Mouse (Mus musculus): ENCODE measurements around the gene Nova2. TPM values are rescaled to one million over a fixed set of nuclear protein-coding genes. Genes with fewer than 3 reads are reported as not detected.
A peak's percentile ranks its signal among the peaks of the same experiment; 100 is the strongest.

Nova2 gene
- polyA plus RNA-seq, 1 experiment from 2014 or later = 1.1 TPM

DNA sequence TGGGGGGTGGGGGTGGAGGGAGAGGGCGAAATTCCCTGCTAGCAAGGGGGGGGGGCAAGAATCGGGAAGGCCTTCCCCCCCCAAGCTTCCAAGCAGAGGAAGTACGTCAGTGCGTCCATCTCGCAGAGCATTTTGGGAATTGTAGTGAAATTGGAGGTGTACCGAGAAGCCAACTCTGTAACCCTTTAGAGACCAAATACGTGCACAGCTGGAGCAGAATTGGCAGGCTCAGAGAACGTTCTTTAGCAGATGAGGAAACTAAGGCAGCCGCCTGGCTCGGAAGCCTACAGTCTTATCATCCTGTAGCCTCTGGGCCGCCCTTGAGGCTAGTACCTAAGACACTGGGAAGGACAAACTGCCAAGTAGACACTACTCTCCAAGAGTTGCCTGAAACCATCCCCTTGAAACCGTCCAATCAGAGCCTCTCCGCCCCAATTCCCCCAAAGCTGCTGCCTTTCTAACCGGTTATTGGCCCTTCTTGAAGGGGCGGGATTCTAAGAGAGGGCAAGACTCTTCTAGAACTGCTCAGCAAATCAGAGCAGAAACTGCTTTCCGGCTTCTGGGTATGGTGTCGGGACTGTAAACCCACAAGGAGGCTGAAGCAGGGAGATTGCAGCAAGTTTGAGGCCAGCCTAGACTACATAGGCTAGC lies 77.3 kb downstream of the Nova2 start:
- H3K4me1 ChIP-seq = peaks cover 41% of the 10 kb centered on the region
- peak overlapping the region; percentile 57 for H3K4me2 ChIP-seq (replicated peaks)
- peaks cover 29% of the 10 kb centered on the region for H3K36me3 ChIP-seq
- H3K4me3 ChIP-seq = peak overlapping the region; percentile 36
- no peaks in the 10 kb centered on the region for H3K27me3 ChIP-seq
- H3K9me3 ChIP-seq = no peaks in the 10 kb centered on the region
- ATAC-seq (ENCODE audit: insufficient number of reproducible peaks, insufficient read depth, low FRiP score, low TSS enrichment) = peak; percentile 26; the same call in 1 of the 2 replicates
- peak overlapping the region; percentile 70 for H3K27ac ChIP-seq
- H3K9ac ChIP-seq = peak overlapping the region; percentile 66
- 1% methylated on average over 17 of the region's 17 CpGs for WGBS

DNA sequence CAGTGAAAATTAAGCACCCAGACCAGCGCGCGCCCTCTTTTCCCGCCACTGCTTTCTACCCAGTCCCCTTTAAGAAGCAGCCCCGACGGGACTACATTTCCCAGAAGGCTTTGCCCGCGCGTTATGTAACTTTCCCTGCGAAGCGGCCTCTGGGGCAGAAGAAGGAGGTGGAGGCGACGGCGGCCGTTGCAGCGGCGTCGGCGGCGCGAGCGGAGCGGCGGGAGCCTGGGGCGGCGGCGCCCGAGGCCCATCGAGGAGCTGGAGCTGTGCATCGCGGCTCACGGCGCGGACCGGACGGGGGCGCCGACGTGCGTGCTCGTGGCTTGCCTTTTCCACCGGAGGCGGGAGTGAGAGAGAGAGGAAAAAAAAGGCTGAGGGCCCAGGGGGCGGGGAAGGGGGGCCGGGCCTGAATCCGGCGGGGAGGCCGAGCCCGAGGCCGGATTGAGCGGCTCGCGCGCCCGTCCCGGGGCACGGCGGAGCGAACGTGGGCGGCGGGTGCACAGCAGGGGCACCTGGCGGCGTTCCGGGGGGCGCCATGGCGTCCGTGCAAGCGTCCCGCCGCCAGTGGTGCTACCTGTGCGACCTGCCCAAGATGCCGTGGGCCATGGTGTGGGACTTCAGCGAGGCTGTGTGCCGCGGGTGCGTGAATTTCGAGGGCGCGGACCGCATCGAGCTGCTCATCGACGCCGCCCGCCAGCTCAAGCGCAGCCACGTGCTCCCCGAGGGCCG lies 78.4 kb downstream of the Nova2 start, which contains the start of gene Irf2bp1:
Gene Irf2bp1 (plus strand): TSS at position 143 of the 729 bp plus-strand sequence.
- under 1% methylated on average over 68 of the region's 90 CpGs for WGBS
- H3K27me3 ChIP-seq = no peaks in the 10 kb centered on the region
- ATAC-seq (ENCODE audit: insufficient number of reproducible peaks, insufficient read depth, low FRiP score, low TSS enrichment) = peak; percentile 22
- H3K36me3 ChIP-seq = peaks cover 31% of the 10 kb centered on the region
- peak within 1 kb of the TSS; percentile 96 for H3K27ac ChIP-seq
- peaks cover 41% of the 10 kb centered on the region for H3K4me1 ChIP-seq
- H3K9me3 ChIP-seq = no peaks in the 10 kb centered on the region
- peak within 1 kb of the TSS; percentile 93 for H3K9ac ChIP-seq
- peak within 1 kb of the TSS; percentile 95 for H3K4me3 ChIP-seq
- H3K4me2 ChIP-seq (replicated peaks) = peak within 1 kb of the TSS; percentile 99

DNA sequence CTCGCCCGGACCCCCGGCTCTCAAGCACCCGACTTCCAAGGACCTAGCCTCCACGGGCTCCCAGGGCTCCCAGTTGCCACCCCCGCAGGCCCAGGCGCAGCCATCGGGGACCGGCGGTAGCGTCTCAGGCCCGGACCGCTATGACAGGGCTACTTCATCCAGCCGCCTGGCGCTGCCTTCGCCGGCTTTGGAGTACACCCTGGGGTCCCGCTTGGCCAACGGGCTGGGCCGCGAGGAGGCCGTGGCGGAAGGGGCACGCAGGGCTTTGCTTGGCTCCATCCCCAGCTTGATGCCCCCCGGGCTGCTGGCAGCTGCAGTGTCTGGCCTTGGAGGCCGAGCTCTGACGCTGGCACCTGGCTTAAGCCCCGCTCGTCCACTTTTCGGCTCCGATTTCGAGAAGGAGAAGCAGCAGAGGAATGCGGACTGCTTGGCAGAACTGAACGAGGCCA lies 79.0 kb downstream of the Nova2 start:
- Histone ChIP-seq H3K9me3 (no peaks in the 10 kb centered on the region), H3K36me3 (peaks cover 31% of the 10 kb centered on the region), H3K4me1 (peaks cover 41% of the 10 kb centered on the region), H3K4me2 (replicated peaks) (peak overlapping the region; percentile 99), H3K27ac (peak overlapping the region; percentile 96), H3K27me3 (no peaks in the 10 kb centered on the region), H3K9ac (peak overlapping the region; percentile 93), H3K4me3 (peak overlapping the region; percentile 95)
- 5% methylated on average over 34 of the region's 34 CpGs for WGBS
- no peak for ATAC-seq (ENCODE audit: insufficient number of reproducible peaks, insufficient read depth, low FRiP score, low TSS enrichment)

DNA sequence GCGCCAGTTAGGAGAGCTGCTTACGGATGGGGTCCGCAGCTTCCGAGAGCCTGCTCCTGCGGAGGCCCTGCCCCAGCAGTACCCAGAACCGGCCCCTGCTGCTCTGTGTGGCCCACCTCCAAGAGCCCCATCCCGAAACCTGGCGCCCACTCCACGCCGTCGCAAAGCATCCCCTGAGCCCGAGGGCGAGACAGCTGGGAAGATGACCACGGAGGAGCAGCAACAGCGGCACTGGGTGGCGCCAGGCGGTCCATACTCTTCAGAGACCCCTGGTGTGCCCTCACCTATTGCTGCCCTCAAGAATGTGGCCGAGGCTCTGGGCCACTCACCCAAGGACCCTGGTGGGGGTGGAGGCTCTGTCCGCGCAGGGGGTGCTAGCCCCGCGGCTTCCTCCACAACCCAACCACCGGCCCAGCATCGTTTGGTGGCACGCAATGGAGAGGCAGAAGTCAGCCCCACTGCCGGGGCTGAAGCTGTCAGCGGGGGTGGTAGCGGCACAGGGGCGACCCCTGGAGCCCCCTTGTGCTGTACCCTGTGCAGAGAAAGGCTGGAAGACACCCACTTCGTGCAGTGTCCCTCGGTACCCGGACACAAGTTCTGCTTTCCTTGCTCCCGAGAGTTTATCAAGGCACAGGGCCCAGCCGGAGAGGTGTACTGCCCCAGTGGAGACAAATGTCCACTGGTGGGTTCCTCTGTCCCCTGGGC lies 79.9 kb downstream of the Nova2 start:
- H3K27ac ChIP-seq = no peak overlapping the region
- peaks cover 38% of the 10 kb centered on the region for H3K4me1 ChIP-seq
- H3K9me3 ChIP-seq = no peaks in the 10 kb centered on the region
- no peak for ATAC-seq (ENCODE audit: insufficient number of reproducible peaks, insufficient read depth, low FRiP score, low TSS enrichment)
- peak overlapping the region; percentile 99 for H3K4me2 ChIP-seq (replicated peaks)
- H3K27me3 ChIP-seq = no peaks in the 10 kb centered on the region
- WGBS = 81% methylated on average over 34 of the region's 34 CpGs
- peaks cover 31% of the 10 kb centered on the region for H3K36me3 ChIP-seq
- peak overlapping the region; percentile 95 for H3K4me3 ChIP-seq
- peak overlapping the region; percentile 93 for H3K9ac ChIP-seq

DNA sequence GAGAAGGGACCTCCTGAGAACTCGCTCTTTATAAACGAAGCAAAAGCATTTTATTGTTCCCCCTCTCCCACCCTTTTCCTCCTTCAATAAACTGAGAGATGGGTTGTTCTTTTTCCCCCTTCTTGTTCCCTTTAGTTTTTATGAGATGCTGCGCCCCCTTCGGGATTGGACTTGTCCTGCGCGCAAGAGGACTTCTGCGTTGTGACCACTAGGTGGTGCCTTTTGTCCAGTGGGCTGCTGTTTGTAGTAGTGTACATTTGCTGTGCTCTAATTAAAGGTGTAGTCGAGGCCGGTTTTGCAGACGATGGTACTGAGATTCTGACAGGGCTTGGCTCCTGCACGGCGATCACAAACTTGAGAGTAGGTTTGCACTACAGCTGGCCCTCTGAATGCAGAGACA lies 80.8 kb downstream of the Nova2 start:
- Histone ChIP-seq H3K27me3 (no peaks in the 10 kb centered on the region), H3K9me3 (no peaks in the 10 kb centered on the region), H3K4me2 (replicated peaks) (peak overlapping the region; percentile 99), H3K9ac (no peak overlapping the region), H3K4me1 (peaks cover 40% of the 10 kb centered on the region), H3K36me3 (peaks cover 31% of the 10 kb centered on the region), H3K4me3 (0 out of 2 replicates have a peak overlapping the region, but pooled peaks have one; percentile 3), H3K27ac (no peak overlapping the region)
- no peak for ATAC-seq (ENCODE audit: insufficient number of reproducible peaks, insufficient read depth, low FRiP score, low TSS enrichment)
- 11% methylated on average over 12 of the region's 12 CpGs for WGBS

DNA sequence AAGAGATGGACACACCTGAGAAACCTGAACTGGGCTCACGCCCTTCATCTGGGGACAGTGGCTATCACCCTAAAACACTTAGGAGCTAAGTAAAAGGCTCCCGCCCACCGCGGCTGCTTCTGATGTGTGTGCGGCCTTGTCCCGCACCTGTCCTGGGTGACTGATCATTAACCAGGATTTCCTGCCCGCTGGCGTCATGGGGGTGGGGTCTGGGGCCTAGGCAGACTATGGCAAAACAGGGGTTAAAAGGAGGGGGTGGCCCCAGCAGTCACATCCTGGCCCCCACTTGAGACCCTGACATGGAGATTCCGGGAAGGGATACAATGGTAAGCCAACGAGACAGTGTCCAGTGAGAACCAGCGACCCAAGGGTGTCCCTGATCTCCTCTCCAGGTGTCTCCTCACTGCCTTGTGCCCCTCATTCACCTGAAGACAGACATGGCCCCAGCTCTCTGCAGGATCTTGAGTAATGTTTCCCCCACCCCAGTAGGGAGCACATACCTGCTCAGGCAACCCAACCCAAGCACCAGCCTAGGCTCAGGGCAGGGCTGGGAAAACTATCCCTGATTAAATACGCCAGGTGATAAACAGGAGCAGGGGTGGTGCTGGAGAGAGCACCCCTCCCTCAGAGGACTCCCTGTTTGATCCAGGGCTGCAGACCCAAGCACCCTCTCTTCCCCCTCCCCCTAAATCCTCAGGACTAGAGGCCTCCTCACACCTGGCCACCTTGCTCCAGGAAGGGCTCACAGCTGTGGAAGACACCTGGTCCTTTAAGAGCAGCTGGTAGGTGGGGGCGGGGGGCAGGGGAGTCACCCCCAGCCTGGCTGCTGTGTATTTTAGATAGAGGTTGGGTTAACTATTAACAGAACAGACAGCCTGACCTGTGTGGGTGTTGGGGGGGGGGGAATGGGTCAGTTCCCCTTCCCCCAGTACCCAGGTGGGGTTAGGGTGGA lies 81.6 kb downstream of the Nova2 start:
- no peak overlapping the region for H3K27ac ChIP-seq
- H3K9me3 ChIP-seq = no peaks in the 10 kb centered on the region
- H3K9ac ChIP-seq = no peak overlapping the region
- H3K27me3 ChIP-seq = no peaks in the 10 kb centered on the region
- 76% methylated on average over 13 of the region's 13 CpGs for WGBS
- no peak overlapping the region for H3K4me3 ChIP-seq
- peaks cover 31% of the 10 kb centered on the region for H3K36me3 ChIP-seq
- peak overlapping the region; percentile 14; the same call in 1 of the 2 replicates for H3K4me2 ChIP-seq (replicated peaks)
- H3K4me1 ChIP-seq = peaks cover 43% of the 10 kb centered on the region
- ATAC-seq (ENCODE audit: insufficient number of reproducible peaks, insufficient read depth, low FRiP score, low TSS enrichment) = no peak

DNA sequence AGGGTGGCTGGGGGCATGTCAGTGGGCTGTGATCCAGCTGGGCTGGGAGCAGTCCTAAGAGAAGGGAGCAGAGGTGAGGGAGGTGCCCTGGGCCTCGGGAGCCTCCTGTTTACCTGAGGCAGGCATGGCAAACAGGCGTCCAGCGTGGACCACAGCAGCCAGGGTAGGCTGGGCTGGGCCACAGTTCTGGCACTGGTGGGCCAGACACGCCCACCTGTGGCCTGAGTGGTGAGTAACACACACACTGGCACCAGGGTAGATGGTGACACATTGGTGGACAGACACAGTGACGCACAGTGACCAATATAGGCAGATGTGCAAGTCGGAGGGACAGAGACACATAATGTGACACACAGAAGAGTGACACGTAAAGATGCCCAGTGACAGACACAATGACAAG lies 84.9 kb downstream of the Nova2 start:
- Histone ChIP-seq H3K27ac (no peak overlapping the region), H3K4me3 (no peak overlapping the region), H3K9ac (no peak overlapping the region), H3K4me2 (replicated peaks) (no peak overlapping the region), H3K4me1 (peaks cover 35% of the 10 kb centered on the region), H3K36me3 (peaks cover 23% of the 10 kb centered on the region), H3K27me3 (no peaks in the 10 kb centered on the region), H3K9me3 (no peaks in the 10 kb centered on the region)
- ATAC-seq (ENCODE audit: insufficient number of reproducible peaks, insufficient read depth, low FRiP score, low TSS enrichment) = no peak
- 79% methylated on average over 7 of the region's 7 CpGs for WGBS

DNA sequence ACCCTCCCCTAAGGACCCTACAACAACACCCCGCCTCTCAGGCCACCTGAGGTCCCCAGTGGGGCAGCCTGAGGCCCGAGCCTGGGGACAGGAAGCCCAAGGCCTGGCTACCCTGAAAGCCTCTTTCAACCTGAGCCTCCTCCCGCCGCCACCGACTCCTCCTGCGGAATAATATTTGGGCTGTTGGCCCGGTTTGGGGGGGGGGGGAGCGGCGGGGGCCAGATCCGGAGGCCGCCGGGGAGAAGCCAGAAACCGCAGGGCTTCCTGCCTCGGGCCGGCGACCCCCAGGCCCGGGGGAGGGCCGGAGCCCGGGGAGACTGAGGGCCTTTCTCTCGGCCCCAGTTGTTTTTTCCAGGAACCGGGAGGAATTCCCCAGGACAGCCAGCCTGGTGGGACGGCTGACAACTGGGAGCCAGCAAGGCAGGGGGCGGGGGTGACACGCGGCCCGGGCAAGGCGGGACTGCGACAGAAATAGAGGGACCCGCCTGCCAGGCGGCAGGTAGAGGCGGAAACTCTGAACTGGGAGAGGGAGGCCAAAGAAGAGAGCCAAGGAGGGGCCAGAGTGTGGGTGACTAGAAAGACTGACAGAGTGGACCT lies 86.4 kb downstream of the Nova2 start:
- Histone ChIP-seq H3K4me3 (peak overlapping the region; percentile 30), H3K4me2 (replicated peaks) (peak overlapping the region; percentile 66), H3K9me3 (no peaks in the 10 kb centered on the region), H3K4me1 (peaks cover 20% of the 10 kb centered on the region), H3K27me3 (no peaks in the 10 kb centered on the region), H3K36me3 (peaks cover 10% of the 10 kb centered on the region), H3K9ac (peak overlapping the region; percentile 57), H3K27ac (peak overlapping the region; percentile 66)
- WGBS = 1% methylated on average over 26 of the region's 31 CpGs
- ATAC-seq (ENCODE audit: insufficient number of reproducible peaks, insufficient read depth, low FRiP score, low TSS enrichment) = no peak

DNA sequence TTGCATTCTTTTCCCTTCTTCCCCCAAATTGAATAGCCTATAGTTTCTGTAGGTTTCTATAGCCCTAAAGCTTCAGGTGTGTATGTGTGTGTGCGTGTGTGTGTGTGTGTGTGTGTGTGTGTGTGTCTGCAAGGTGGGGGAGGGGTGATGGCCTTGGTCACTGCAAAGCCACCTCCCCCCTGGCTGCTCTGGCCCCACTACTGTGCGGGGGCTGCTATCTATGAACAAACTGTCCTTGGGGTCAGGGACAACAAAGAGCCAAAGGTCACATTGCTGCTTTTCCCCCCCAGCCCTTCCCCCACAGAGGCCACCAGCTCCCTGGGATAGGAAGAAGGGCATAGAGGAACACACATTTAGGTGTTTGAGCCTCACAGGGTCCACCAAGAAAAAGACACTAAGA lies 87.2 kb downstream of the Nova2 start:
- WGBS = 31% methylated on average over 2 of the region's 2 CpGs

DNA sequence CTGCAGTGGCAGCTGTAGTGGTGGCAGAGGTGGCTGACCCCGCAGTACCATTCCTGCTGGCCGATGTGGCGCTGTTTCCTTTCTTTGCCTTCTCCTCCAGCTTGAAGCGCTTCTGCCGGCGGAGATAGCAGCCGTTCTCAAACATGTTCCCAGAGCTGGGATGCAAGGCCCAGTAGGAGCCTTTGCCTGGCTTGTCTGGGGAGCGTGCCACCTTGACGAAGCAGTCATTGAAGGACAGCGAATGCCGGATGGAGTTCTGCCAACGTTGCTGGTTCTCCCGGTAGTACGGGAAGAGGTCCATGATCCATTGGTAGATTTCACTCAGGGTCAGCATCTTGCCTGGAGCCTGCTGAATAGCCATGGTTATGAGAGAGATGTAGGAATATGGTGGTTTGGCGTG lies 88.8 kb downstream of the Nova2 start:
- Histone ChIP-seq H3K9me3 (no peaks in the 10 kb centered on the region), H3K4me2 (replicated peaks) (no peak overlapping the region), H3K9ac (no peak overlapping the region), H3K4me1 (peaks cover 14% of the 10 kb centered on the region), H3K27me3 (no peaks in the 10 kb centered on the region), H3K36me3 (no peaks in the 10 kb centered on the region), H3K27ac (no peak overlapping the region), H3K4me3 (no peak overlapping the region)
- no peak for ATAC-seq (ENCODE audit: insufficient number of reproducible peaks, insufficient read depth, low FRiP score, low TSS enrichment)
- WGBS = 69% methylated on average over 15 of the region's 15 CpGs

More for the DNA sequence above, 87.2 kb downstream of the Nova2 start:
- Histone ChIP-seq H3K9me3 (no peaks in the 10 kb centered on the region), H3K27me3 (no peaks in the 10 kb centered on the region), H3K27ac (no peak overlapping the region), H3K4me3 (no peak overlapping the region), H3K9ac (no peak overlapping the region), H3K36me3 (peaks cover 3% of the 10 kb centered on the region), H3K4me2 (replicated peaks) (0 out of 2 replicates have a peak overlapping the region, but pooled peaks have one; percentile 66), H3K4me1 (peaks cover 14% of the 10 kb centered on the region)
- ATAC-seq (ENCODE audit: insufficient number of reproducible peaks, insufficient read depth, low FRiP score, low TSS enrichment) = no peak
